Mouse (Mus musculus) neural tube, embryonic 13.5 days (tissue): Measurements from ENCODE around the gene Atp5l. TPM values are rescaled to one million over a fixed set of nuclear protein-coding genes. Genes with fewer than 3 reads are reported as not detected.

ENCODE experiments used
- ATAC-seq: fragments of 200-750 bp; cut with Nextera tagmentation; 2 replicates; pipeline ENCODE4 v1.8.0; 2017; ENCODE audit warnings: low read depth, mild to moderate bottlenecking, moderate TSS enrichment, moderate library complexity
- H3K27ac ChIP-seq: fragments of 300-500 bp; sonication (generic); replicated peaks from 2 replicates; pipeline ENCODE4 v1.5.1; 2015; ENCODE audit warnings: moderate library complexity, mild to moderate bottlenecking, inconsistent platforms
- H3K27me3 ChIP-seq: fragments of 300-500 bp; sonication (generic); 2 replicates; pipeline ENCODE4 v1.6.1; 2015; ENCODE audit warnings: mild to moderate bottlenecking, inconsistent platforms
- H3K36me3 ChIP-seq: fragments of 300-500 bp; sonication (generic); 2 replicates; pipeline ENCODE4 v1.6.1; 2015; ENCODE audit warnings: mild to moderate bottlenecking, inconsistent platforms
- H3K4me1 ChIP-seq: fragments of 300-500 bp; sonication (generic); replicated peaks from 2 replicates; pipeline ENCODE4 v1.6.1; 2015; ENCODE audit warnings: inconsistent platforms
- H3K4me2 ChIP-seq: fragments of 300-500 bp; sonication (generic); 2 replicates; pipeline ENCODE4 v1.6.1; 2015; ENCODE audit warnings: inconsistent platforms, mild to moderate bottlenecking, moderate library complexity
- H3K4me3 ChIP-seq: fragments of 300-500 bp; sonication (generic); 2 replicates; pipeline ENCODE4 v1.5.1; 2015; ENCODE audit warnings: mild to moderate bottlenecking, inconsistent platforms
- H3K9ac ChIP-seq: fragments of 300-500 bp; sonication (generic); 2 replicates; pipeline ENCODE4 v1.6.1; 2015; ENCODE audit warnings: moderate library complexity, mild to moderate bottlenecking, inconsistent platforms
- H3K9me3 ChIP-seq: fragments of 300-500 bp; sonication (generic); 2 replicates; pipeline ENCODE4 v1.6.1; 2016; ENCODE audit warnings: inconsistent platforms
- WGBS: fragments of 180-500 bp; shearing (Covaris S2); methylation state at CpG from one replicate; pipeline ENCODE4 v1.1.7; 2015; 5-methylcytosine and 5-hydroxymethylcytosine counted together
- polyA plus RNA-seq: library from polyadenylated mRNA; unstranded; fragments of >200 nt; fragmentation: Nextera tagmentation; extraction: Ambion mirVana; gene quantifications from 2 replicates; pipeline ENCODE4 v1.2.1, GENCODE M21; 2015

Atp5l gene
- polyA plus RNA-seq, 1 experiment from 2014 or later = 838 TPM

DNA sequence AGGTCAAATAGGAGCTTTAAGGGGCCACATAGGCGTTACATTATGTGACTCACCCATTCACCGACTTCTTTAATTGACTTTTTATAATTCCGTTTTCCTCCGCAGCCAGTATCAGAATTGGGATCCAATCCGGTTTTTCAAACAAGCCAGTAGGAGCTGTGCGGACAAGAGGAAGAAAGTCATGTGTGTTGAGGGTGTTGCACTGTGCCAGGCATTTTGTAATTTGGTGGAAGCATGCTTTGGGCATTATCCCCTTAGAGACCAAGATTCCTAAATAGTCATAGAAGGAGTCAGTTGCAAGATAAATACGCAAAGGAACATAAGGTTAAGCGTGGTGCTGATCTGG lies 554 bp upstream of the Atp5l start:
- Histone ChIP-seq H3K4me3 (peak overlapping the region; percentile 94), H3K4me1 (peaks cover 20% of the 10 kb centered on the region), H3K36me3 (peaks cover 5% of the 10 kb centered on the region; the same call in 1 of the 2 replicates), H3K27me3 (no peaks in the 10 kb centered on the region), H3K27ac (peak overlapping the region; percentile 94), H3K9ac (peak overlapping the region; percentile 92), H3K4me2 (peak overlapping the region; percentile 82), H3K9me3 (no peaks in the 10 kb centered on the region)
- peak; percentile 90 for ATAC-seq
- WGBS = 2% methylated on average over 8 of the region's 8 CpGs

DNA sequence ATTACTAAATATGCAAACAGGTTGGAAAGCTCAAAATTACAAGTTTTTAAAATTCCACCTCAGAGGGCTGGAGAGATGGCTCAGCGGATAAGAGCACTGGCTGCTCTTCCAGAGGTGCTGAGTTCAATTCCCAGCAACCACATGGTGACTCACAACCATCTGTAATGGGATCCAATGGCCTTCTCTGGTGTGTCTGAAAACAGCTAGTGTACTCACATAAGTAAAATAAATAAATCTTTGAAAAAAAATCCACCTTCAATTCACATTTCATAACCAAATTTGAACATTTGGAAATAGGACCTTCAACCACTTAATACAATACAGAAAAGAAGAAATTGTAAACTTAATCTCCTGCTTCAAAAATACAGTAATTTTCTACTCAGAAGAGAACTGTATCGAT lies 936 bp downstream of the Atp5l start:
- WGBS = 44% methylated on average over 2 of the region's 2 CpGs
- Histone ChIP-seq H3K9me3 (no peaks in the 10 kb centered on the region), H3K9ac (peak overlapping the region; percentile 92), H3K4me2 (peak overlapping the region; percentile 82), H3K4me1 (peaks cover 32% of the 10 kb centered on the region), H3K36me3 (no peaks in the 10 kb centered on the region), H3K27me3 (no peaks in the 10 kb centered on the region), H3K27ac (no peak overlapping the region), H3K4me3 (peak overlapping the region; percentile 94)
- ATAC-seq = no peak

DNA sequence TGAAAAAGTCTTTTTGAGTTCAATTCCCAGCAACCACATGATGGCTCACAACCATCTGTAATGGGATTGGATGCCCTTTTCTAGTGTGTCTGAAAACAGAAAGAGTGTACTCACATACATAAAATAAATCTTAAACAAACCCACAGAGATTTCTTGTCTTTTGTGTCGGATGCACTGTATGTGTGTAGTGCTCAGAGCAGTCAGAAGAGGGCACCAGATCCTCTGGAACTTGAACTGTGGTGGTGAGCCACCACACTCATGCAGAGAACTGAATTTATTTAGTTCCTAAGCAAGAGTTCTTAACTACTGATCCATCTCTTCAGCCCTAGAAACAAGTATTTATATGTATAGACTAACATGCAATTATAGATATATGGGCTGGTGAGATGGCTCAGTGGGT lies 4.3 kb downstream of the Atp5l start:
- no peak overlapping the region for H3K9ac ChIP-seq
- no peak overlapping the region for H3K4me2 ChIP-seq
- ATAC-seq = no peak
- H3K4me3 ChIP-seq = no peak overlapping the region
- H3K4me1 ChIP-seq = peaks cover 26% of the 10 kb centered on the region
- H3K36me3 ChIP-seq = peaks cover 19% of the 10 kb centered on the region
- H3K27me3 ChIP-seq = no peaks in the 10 kb centered on the region
- 44% methylated on average over 1 of the region's 1 CpGs for WGBS
- no peak overlapping the region for H3K27ac ChIP-seq
- no peaks in the 10 kb centered on the region for H3K9me3 ChIP-seq

DNA sequence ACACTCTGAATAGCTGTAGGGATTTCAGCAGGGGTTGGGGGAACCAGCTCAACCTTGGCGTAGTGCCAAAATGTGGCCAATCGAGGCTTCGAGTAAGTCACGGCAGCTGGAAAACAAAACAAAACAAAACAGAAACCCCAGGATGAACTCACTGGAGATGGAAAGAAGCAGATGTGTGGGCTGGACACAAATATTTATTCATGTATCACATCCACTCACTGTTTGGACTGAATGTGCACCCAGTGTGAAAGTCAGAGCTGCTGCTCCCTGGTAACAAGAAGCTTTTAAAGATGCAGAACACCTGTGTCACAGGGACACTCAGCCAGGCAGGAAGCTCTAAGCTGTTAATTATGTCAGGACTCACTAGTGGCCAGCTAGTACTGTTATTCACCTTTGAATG lies 5.8 kb downstream of the Atp5l start:
- 25% methylated on average over 4 of the region's 4 CpGs for WGBS
- Histone ChIP-seq H3K4me3 (no peak overlapping the region), H3K36me3 (peaks cover 31% of the 10 kb centered on the region), H3K27me3 (no peaks in the 10 kb centered on the region), H3K27ac (peak overlapping the region; percentile 68), H3K9me3 (no peaks in the 10 kb centered on the region), H3K9ac (peak overlapping the region; percentile 34; the same call in 1 of the 2 replicates), H3K4me2 (no peak overlapping the region), H3K4me1 (peaks cover 23% of the 10 kb centered on the region)
- ATAC-seq = no peak

DNA sequence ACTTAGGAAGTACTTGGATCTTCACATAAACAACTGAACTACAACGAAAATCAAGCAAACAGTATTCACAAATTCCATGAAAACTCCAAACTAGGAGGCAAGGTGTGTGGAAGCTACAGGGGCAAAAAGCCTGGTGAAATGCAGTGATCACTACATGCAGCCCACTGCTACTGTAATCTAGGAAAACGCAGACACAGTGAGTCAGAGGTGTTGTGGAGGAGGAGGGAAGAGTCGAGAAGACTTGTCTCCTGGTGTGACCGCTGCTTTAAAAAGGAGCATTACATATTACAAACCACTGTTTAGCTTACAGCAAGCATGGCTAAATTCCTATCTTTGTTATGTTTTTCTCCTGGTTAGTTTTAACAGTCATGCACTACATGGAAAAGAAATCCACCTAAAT lies 9.2 kb downstream of the Atp5l start:
- WGBS = 94% methylated on average over 4 of the region's 4 CpGs
- Histone ChIP-seq H3K4me1 (peaks cover 13% of the 10 kb centered on the region), H3K27ac (no peak overlapping the region), H3K36me3 (peaks cover 31% of the 10 kb centered on the region), H3K4me3 (no peak overlapping the region), H3K9me3 (no peaks in the 10 kb centered on the region), H3K9ac (no peak overlapping the region), H3K4me2 (no peak overlapping the region), H3K27me3 (no peaks in the 10 kb centered on the region)
- no peak for ATAC-seq

DNA sequence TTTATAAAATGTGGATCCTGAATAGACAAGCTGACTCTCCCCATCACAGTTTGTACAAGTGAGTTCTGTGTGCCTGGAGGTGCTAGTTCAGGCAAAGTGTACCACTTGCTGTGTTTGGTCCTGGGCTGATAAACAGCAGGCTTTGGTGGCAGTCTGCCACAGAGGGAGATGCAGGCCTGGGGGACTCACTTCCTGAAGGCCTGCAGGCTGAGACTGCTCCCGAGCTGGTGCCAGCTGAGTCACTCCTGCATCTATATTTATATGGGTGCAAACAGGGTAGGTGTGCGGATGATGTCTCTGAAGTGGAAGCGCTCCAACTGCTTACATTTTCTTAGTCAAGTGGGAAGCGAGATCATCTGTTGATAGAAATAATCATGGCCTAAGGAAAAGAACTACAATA lies 14.9 kb downstream of the Atp5l start:
- no peaks in the 10 kb centered on the region for H3K27me3 ChIP-seq
- H3K9ac ChIP-seq = no peak overlapping the region
- no peak overlapping the region for H3K27ac ChIP-seq
- H3K4me2 ChIP-seq = no peak overlapping the region
- no peaks in the 10 kb centered on the region for H3K4me1 ChIP-seq
- peaks cover 7% of the 10 kb centered on the region for H3K36me3 ChIP-seq
- ATAC-seq = no peak
- H3K9me3 ChIP-seq = no peaks in the 10 kb centered on the region
- 79% methylated on average over 4 of the region's 4 CpGs for WGBS
- H3K4me3 ChIP-seq = no peak overlapping the region

DNA sequence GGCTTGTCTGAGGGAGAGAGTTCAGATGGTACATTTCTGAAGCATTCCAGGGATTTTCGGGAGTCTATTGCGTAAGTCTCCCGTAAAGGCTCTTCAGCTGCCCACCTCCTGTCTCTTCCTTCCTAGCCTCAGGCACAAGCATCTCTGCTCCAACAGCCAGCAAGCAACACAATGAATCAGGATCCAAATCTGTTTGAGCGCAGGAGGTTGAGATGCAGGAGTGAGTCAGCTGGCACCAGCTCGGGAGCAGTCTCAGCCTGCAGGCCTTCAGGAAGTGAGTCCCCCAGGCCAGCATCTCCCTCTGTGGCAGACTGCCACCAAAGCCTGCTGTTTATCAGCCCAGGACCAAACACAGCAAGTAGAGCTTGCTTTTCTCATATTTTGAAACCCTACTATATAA lies 15.6 kb downstream of the Atp5l start:
- Histone ChIP-seq H3K4me1 (no peaks in the 10 kb centered on the region), H3K4me3 (no peak overlapping the region), H3K27me3 (no peaks in the 10 kb centered on the region), H3K27ac (no peak overlapping the region), H3K4me2 (no peak overlapping the region), H3K9me3 (no peaks in the 10 kb centered on the region), H3K36me3 (0 out of 2 replicates have a peak, but pooled peaks cover under 1% of the 10 kb centered on the region), H3K9ac (no peak overlapping the region)
- ATAC-seq = no peak
- WGBS = 65% methylated on average over 5 of the region's 5 CpGs

DNA sequence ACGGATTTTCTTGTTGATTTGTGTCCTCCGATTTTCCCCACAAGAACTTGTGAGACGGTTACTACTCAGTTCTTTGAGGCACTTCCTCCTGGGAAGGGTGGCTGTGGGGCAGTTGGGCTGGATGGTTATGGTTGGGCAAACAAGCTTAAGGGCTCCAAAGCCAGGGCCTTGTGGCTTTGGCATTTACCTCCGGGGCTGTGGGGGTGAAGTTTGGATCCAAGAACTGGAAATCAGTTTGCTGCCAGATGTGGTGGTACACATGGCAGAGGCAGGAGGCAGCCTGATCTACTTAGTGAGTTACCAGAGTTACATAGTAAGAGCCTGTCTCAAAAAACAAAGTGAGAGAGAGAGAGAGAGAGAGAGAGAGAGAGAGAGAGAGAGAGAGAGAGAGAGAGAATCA lies 16.7 kb downstream of the Atp5l start:
- no peak for ATAC-seq
- Histone ChIP-seq H3K36me3 (no peaks in the 10 kb centered on the region), H3K9ac (no peak overlapping the region), H3K4me2 (no peak overlapping the region), H3K27me3 (no peaks in the 10 kb centered on the region), H3K27ac (no peak overlapping the region), H3K9me3 (no peaks in the 10 kb centered on the region), H3K4me1 (no peaks in the 10 kb centered on the region), H3K4me3 (no peak overlapping the region)
- WGBS = 85% methylated on average over 4 of the region's 4 CpGs

DNA sequence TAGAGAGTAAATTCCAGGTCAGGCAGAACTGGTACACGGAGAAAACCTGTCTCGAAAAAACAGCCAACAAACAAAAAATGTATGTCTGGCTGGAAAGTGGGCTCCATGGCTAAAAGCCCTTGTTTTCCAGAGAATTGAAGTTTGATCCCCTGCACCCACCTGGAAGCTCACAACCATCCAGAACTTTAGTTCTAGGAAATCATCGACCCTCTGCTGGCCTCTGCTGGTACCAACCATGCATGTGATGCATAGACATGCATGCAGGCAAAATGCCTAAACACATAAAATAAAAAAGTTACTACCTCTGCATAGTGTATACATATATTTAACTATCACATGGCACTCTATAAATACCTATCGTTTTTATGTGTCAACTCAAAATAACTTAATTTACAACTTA lies 20.1 kb downstream of the Atp5l start:
- no peak for ATAC-seq
- Histone ChIP-seq H3K9me3 (no peaks in the 10 kb centered on the region), H3K4me2 (no peak overlapping the region), H3K4me3 (no peak overlapping the region), H3K36me3 (no peaks in the 10 kb centered on the region), H3K9ac (no peak overlapping the region), H3K27ac (no peak overlapping the region), H3K27me3 (no peaks in the 10 kb centered on the region), H3K4me1 (no peaks in the 10 kb centered on the region)
- 69% methylated on average over 4 of the region's 4 CpGs for WGBS

DNA sequence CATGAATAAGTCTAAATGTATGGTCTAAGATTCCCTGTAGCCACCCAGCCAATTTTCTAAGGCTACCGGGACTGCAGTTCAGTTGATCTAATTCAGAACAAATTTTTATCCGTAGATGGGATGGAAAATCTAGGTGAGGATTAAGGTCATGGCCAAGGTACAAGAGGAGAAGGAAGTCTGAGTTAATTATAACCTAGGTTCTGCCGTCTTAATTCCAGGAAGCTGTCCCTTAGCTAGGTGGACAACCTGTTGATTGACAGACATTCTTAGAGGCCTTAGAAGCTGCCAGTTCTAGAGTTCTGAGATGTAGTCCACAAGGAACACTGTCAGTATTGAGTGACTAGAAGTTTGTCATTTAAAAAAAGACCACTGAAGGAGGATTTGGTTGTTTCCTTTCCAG lies 20.8 kb downstream of the Atp5l start:
- no peak overlapping the region for H3K4me3 ChIP-seq
- no peak overlapping the region for H3K27ac ChIP-seq
- H3K36me3 ChIP-seq = no peaks in the 10 kb centered on the region
- H3K27me3 ChIP-seq = no peaks in the 10 kb centered on the region
- no peak for ATAC-seq
- no peaks in the 10 kb centered on the region for H3K4me1 ChIP-seq
- H3K4me2 ChIP-seq = no peak overlapping the region
- no peak overlapping the region for H3K9ac ChIP-seq
- no peaks in the 10 kb centered on the region for H3K9me3 ChIP-seq
- 82% methylated on average over 3 of the region's 3 CpGs for WGBS

DNA sequence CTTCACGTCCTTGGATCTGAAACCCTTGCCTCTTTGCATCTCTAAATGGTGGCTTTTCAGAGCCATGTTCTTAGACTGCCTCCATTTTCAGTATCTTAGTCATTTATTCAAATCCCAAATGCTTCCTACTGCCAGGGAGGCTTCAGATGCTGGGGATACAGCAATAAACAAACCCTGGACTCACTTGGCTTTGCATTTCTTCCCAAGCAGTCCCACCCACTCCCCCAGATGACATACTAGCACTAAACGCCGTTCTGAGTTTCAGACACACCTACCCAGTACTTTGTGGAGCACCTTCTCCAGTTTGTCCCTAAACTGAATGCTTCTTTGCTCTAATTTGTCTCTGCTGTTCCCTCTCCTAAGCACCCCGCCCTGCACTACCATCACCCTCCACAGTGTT lies 23.5 kb downstream of the Atp5l start:
- H3K9me3 ChIP-seq = no peaks in the 10 kb centered on the region
- WGBS = 59% methylated on average over 4 of the region's 4 CpGs
- H3K4me2 ChIP-seq = no peak overlapping the region
- H3K27ac ChIP-seq = no peak overlapping the region
- H3K4me3 ChIP-seq = no peak overlapping the region
- H3K9ac ChIP-seq = no peak overlapping the region
- ATAC-seq = no peak
- H3K27me3 ChIP-seq = no peaks in the 10 kb centered on the region
- no peaks in the 10 kb centered on the region for H3K36me3 ChIP-seq
- no peaks in the 10 kb centered on the region for H3K4me1 ChIP-seq

DNA sequence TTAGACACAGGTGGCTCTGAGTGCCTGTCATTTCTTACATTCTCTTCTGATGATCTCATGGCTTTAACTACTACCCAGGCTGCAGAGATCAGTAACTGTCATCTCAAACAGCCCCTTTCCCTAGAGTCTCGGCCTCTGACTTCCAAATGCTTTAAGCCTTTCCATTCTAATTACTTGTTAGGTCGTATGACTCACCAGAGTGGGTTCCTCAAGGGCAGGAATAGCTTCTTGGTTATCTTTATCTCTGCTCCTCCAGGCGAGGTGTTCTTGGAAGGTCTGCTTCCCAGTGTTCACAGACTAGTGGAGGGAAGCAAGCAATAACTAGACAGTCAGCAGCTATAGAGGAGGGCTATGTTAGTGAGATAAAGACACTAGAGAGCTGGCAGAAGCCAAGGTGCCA lies 27.9 kb downstream of the Atp5l start:
- no peak overlapping the region for H3K4me3 ChIP-seq
- H3K9ac ChIP-seq = no peak overlapping the region
- 74% methylated on average over 3 of the region's 3 CpGs for WGBS
- no peaks in the 10 kb centered on the region for H3K4me1 ChIP-seq
- H3K4me2 ChIP-seq = no peak overlapping the region
- no peaks in the 10 kb centered on the region for H3K27me3 ChIP-seq
- ATAC-seq = no peak
- H3K36me3 ChIP-seq = no peaks in the 10 kb centered on the region
- no peak overlapping the region for H3K27ac ChIP-seq
- no peaks in the 10 kb centered on the region for H3K9me3 ChIP-seq

DNA sequence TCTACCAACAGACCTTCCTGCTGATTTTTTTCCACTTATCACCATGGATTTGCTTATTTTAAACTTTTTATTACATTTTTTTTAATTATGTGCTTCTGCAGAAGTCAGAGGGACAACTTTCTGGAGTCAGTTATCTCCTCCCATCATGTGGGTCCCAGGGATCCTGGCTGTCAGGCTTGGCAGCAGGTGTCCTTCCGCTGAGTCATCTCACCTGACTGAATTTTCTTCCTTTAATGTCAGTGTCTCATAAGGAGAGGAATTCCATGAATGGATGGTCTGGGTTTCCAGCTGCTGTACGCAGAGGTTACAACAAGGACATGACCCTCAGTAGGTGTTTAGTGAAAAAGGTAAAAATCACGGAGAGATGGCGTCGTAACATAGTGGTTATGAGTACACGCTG lies 29.3 kb downstream of the Atp5l start:
- no peaks in the 10 kb centered on the region for H3K36me3 ChIP-seq
- H3K4me1 ChIP-seq = no peaks in the 10 kb centered on the region
- ATAC-seq = no peak
- 0 out of 2 replicates have a peak, but pooled peaks cover 2% of the 10 kb centered on the region for H3K27me3 ChIP-seq
- no peaks in the 10 kb centered on the region for H3K9me3 ChIP-seq
- 89% methylated on average over 6 of the region's 6 CpGs for WGBS
- H3K27ac ChIP-seq = no peak overlapping the region
- H3K4me2 ChIP-seq = no peak overlapping the region
- no peak overlapping the region for H3K4me3 ChIP-seq
- H3K9ac ChIP-seq = no peak overlapping the region
